Mouse (Mus musculus): ENCODE measurements around the gene Hmga2.

- no peak for TF ChIP-seq EP300 (IDR thresholded peaks at IDR 0.05; ENCODE audit: low read depth)
- TF ChIP-seq CTCF (IDR thresholded peaks at IDR 0.05; ENCODE audit: low read depth), result no peak
Observed at GRCm38 (mm10) chr10:120390912-120391835, 85.1 kb downstream of the Hmga2 start.
